14 mouse cellular contexts compared by ENCODE assay signal in the genomic region with DNA sequence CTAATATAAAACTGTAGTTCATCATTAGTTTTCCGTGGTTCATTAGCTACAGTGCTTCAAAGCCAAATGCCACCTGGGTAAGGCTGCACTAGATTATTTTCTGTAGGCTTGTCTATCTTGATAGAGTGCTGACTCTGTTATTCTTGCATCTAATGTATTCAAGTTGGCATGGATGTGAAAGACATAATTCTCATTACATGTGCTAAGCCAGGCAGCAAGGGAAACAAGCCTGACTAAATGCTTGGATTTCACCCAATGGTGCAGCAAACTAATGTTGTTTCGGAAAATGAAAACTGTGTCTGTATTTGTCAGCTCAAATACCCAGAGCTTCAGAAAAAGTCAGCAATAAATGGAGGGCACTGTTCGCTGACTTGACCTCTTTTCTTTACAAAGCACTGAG.
DNase-seq lines count a peak whose midpoint lies in the region; ATAC-seq and TF ChIP-seq lines count a peak whose summit lies in the region.
"Had no signal": no experiment of that assay in that cellular context is flagged by ENCODE, and none has a peak within 500 bp of the region (broad histone marks: within the 10 kb centered on the region; RNA-seq: fewer than 3 reads in every experiment).

No protein-coding gene starts in this region.

- TF ChIP-seq CTCF in brain, embryonic 14.5 days (IDR thresholded peaks at IDR 0.05; ENCODE audit: borderline replicate concordance, extremely low read depth, insufficient read depth, insufficient read length), result no peak

- no peak for DNase-seq in frontal cortex, postnatal 10 days (ENCODE audit: low spot score in 2 of 2)
- peak; percentile 10 to 57 for DNase-seq in left cerebral cortex, postnatal 25 days (ENCODE audit: low spot score in 2 of 2)
- DNase-seq in left cerebral cortex, adult 8-10 months (ENCODE audit: low spot score in 2 of 2), result no peak
- DNase-seq in brain, embryonic 14.5 days (ENCODE audit: low read depth), result peak; percentile 73
- peak; percentile 51 for DNase-seq in layer of hippocampus, adult 9-10 months (ENCODE audit: low spot score)
- DNase-seq: adrenal gland, postnatal 14 days; gastrocnemius, adult 2 months; heart, postnatal 10 days; kidney, postnatal 10 days; lung, postnatal 10 days; retina, postnatal 1 day had no signal

- TF ChIP-seq POLR2A in brain, embryonic 14.5 days (IDR thresholded peaks at IDR 0.05; ENCODE audit: borderline replicate concordance, extremely low read depth, insufficient read depth, insufficient read length, poor library complexity, severe bottlenecking), result no peak

- intact Hi-C loops in left cerebral cortex, postnatal 25 days (cut with DNase I), result no loop called here

- ATAC-seq in frontal cortex, adult (ENCODE audit: low TSS enrichment), result peak; percentile 76
- ATAC-seq in megakaryocyte-erythroid progenitor cell, adult 5-6 weeks (replicated peaks; ENCODE audit: low FRiP score, low TSS enrichment, poor library complexity, severe bottlenecking), result no peak
- ATAC-seq: intestine, embryonic 15.5 days had no signal

Comparison
In these comparisons a context has a peak if more than half of its experiments do, and no peak if none do; other contexts are left out.
1. DNase-seq: peak in left cerebral cortex, postnatal 25 days (2 of 2), brain, embryonic 14.5 days (single experiment) and layer of hippocampus, adult 9-10 months (single experiment); none in frontal cortex, postnatal 10 days (0 of 2) and left cerebral cortex, adult 8-10 months (0 of 2).